Comparison of ENCODE assay signal across 8 mouse cellular contexts in the genomic region with DNA sequence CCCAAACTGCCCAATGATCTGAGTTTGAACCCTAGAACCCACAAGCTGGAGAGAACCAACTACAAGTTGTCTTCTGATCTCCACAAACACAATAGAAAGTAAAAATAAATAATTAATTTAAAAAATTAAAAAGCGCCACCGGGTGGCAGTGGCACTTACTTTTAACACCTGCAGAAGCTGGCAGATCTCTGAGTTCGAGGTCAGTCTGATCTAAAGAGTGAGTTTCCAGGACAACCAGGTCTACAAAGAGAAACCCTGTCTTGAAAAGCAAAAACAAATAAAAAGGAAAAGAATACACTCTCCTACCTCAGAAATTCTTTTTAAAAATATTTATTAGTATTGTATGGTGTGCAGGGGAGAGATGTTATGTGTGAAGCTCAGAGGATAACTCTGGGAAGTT. TPM values are rescaled to one million over a fixed set of nuclear protein-coding genes. Genes with fewer than 3 reads are reported as not detected.
A peak's percentile ranks its signal among the peaks of the same experiment; 100 is the strongest.
DNase-seq lines count a peak whose midpoint lies in the region; ATAC-seq and TF ChIP-seq lines count a peak whose summit lies in the region.

No protein-coding gene starts in this region.

- no peaks in the 10 kb centered on the region for H3K36me3 ChIP-seq in heart, embryonic 16.5 days (ENCODE audit: control insufficient read depth, insufficient read depth)
- no peaks in the 10 kb centered on the region for H3K36me3 ChIP-seq in lung, postnatal 0 days (ENCODE audit: insufficient read depth, low read length)

- TF ChIP-seq EP300 in lung, postnatal 0 days (IDR thresholded peaks at IDR 0.05) = no peak

- WGBS in heart, embryonic 16.5 days = 5% methylated on average over 3 of the region's 3 CpGs
- 3% methylated on average over 3 of the region's 3 CpGs for WGBS in lung, postnatal 0 days

- H3K4me1 ChIP-seq in heart, embryonic 16.5 days (ENCODE audit: control insufficient read depth, insufficient read depth, low read length) = peaks cover 59% of the 10 kb centered on the region
- H3K4me1 ChIP-seq in lung, postnatal 0 days (ENCODE audit: insufficient read depth, low read depth, low read length) = peaks cover 29% of the 10 kb centered on the region; the same call in 1 of the 2 replicates

- peak overlapping the region; percentile 95 for H3K4me2 ChIP-seq in heart, embryonic 16.5 days (ENCODE audit: low read depth, low read length)
- H3K4me2 ChIP-seq in lung, postnatal 0 days (replicated peaks; ENCODE audit: low read depth, low read length) = peak overlapping the region; percentile 77

- no peaks in the 10 kb centered on the region for H3K9me3 ChIP-seq in heart, embryonic 16.5 days (replicated peaks; ENCODE audit: control insufficient read depth, low read length)
- H3K9me3 ChIP-seq in lung, postnatal 0 days (ENCODE audit: low read length) = no peaks in the 10 kb centered on the region

- TF ChIP-seq CTCF in lung, postnatal 0 days (IDR thresholded peaks at IDR 0.05) = no peak; the same call in none of the 2 replicates

- peak overlapping the region; percentile 100 for H3K27ac ChIP-seq in heart, embryonic 16.5 days (ENCODE audit: low read length)
- peak overlapping the region; percentile 99 for H3K27ac ChIP-seq in lung, postnatal 0 days (ENCODE audit: low read length)

- no peak for ATAC-seq in heart, embryonic 16.5 days (replicated peaks; ENCODE audit: extremely low read depth, insufficient read depth, low FRiP score)
- ATAC-seq in lung, postnatal 0 days = no peak

- DNase-seq in kidney, adult 9 months = peak; percentile 50
- DNase-seq in kidney, adult 11 months = no peak
- peak; percentile 53 for DNase-seq in MN1 (ENCODE audit: low spot score)
- DNase-seq in lung, postnatal 0 days (ENCODE audit: low spot score) = peak; percentile 65
- DNase-seq in thymus, postnatal 25 days = peak; percentile 39
- DNase-seq in layer of hippocampus, adult 9-10 months (ENCODE audit: low spot score) = no peak
- DNase-seq in adrenal gland, adult 2 months = no peak

- H3K4me3 ChIP-seq in heart, embryonic 16.5 days (ENCODE audit: low read length) = peak overlapping the region; percentile 64
- peak overlapping the region; percentile 47 for H3K4me3 ChIP-seq in lung, postnatal 0 days (ENCODE audit: low read depth, low read length)

- peak overlapping the region; percentile 77 for H3K9ac ChIP-seq in heart, embryonic 16.5 days (ENCODE audit: low read length)
- H3K9ac ChIP-seq in lung, postnatal 0 days (replicated peaks; ENCODE audit: low read depth) = no peak overlapping the region

- no peaks in the 10 kb centered on the region for H3K27me3 ChIP-seq in heart, embryonic 16.5 days (ENCODE audit: control insufficient read depth, insufficient read depth, low read length)
- H3K27me3 ChIP-seq in lung, postnatal 0 days (replicated peaks; ENCODE audit: insufficient read depth, low read length) = no peaks in the 10 kb centered on the region

RNA-seq across cellular contexts. Expression of a gene that starts 4.4 kb away (rescaled TPM):
- 40.5 and 44.7 TPM in 2 replicates for polyA plus RNA-seq in heart, embryonic 16.5 days (2015; fragmentation: Nextera tagmentation; extraction: Ambion mirVana)
- 14.4 and 15.4 TPM in 2 replicates for polyA plus RNA-seq in lung, postnatal 0 days (2015; fragmentation: Nextera tagmentation; extraction: Ambion mirVana)
- 100 to 1,000 TPM in 1 of 2 experiments, 10 to 100 TPM in 1; 78.4 to 114 TPM for total RNA-seq in adrenal gland, adult 2 months (2021)
- polyA plus RNA-seq in adrenal gland, adult 2 months (2012; rRNA removed) = 173 and 185 TPM in 2 replicates

RNA-seq across cellular contexts. Expression of a gene that starts 56.0 kb away (rescaled TPM):
- polyA plus RNA-seq in heart, embryonic 16.5 days (2015; fragmentation: Nextera tagmentation; extraction: Ambion mirVana) = 23.6 and 27.8 TPM in 2 replicates
- polyA plus RNA-seq in lung, postnatal 0 days (2015; fragmentation: Nextera tagmentation; extraction: Ambion mirVana) = 0.92 and 1.6 TPM in 2 replicates
- total RNA-seq in adrenal gland, adult 2 months (2021) = 1 to 10 TPM in 1 of 2 experiments, under 1 TPM in 1; 0.69 to 1.1 TPM
- polyA plus RNA-seq in adrenal gland, adult 2 months (2012; rRNA removed) = 3.0 and 3.6 TPM in 2 replicates

RNA-seq across cellular contexts. Expression of a gene that starts 59.7 kb away (rescaled TPM):
- 0.12 and 0.18 TPM in 2 replicates for polyA plus RNA-seq in heart, embryonic 16.5 days (2015; fragmentation: Nextera tagmentation; extraction: Ambion mirVana)
- polyA plus RNA-seq in lung, postnatal 0 days (2015; fragmentation: Nextera tagmentation; extraction: Ambion mirVana) = not detected in 2 replicates
- total RNA-seq in adrenal gland, adult 2 months (2021) = not detected
- not detected in 2 replicates for polyA plus RNA-seq in adrenal gland, adult 2 months (2012; rRNA removed)

Comparison
In these comparisons a context has a peak if more than half of its experiments do, and no peak if none do; other contexts are left out.
1. DNase-seq: peak in kidney, adult 9 months (single experiment), MN1 (single experiment), lung, postnatal 0 days (single experiment) and thymus, postnatal 25 days (single experiment); none in kidney, adult 11 months (single experiment), layer of hippocampus, adult 9-10 months (single experiment) and adrenal gland, adult 2 months (single experiment).